Mouse (Mus musculus) layer of hippocampus, adult 2 months (tissue): ENCODE measurements around the gene Ogfod3. TPM values are rescaled to one million over a fixed set of nuclear protein-coding genes. Genes with fewer than 3 reads are reported as not detected.

Experiments used
- DNase-seq, 2 experiments: peaks; one replicate each; pipeline ENCODE4 v3.0.0; 2022; ENCODE audit warnings: low spot score in 2 of 2
- H3K27ac ChIP-seq: fragments of 200-600 bp; 2 replicates; pipeline ENCODE4 v1.8.1; 2022
- H3K4me3 ChIP-seq: fragments of 200-600 bp; 2 replicates; pipeline ENCODE4 v1.8.1; 2022; ENCODE audit warnings: mild to moderate bottlenecking
- CTCF ChIP-seq: fragments of 200-600 bp; conservative IDR thresholded peaks from 2 replicates; pipeline ENCODE4 v1.8.1; 2022; ENCODE audit warnings: antibody characterized with exemption, mild to moderate bottlenecking, moderate library complexity
- total RNA-seq, 2 experiments: library from RNA; stranded (reverse); gene quantifications; 2 replicates each; pipeline ENCODE4 v1.2.3; 2021

Ogfod3 gene
- total RNA-seq, 2 experiments from 2014 or later: 6.7 to 7.7 TPM

DNA sequence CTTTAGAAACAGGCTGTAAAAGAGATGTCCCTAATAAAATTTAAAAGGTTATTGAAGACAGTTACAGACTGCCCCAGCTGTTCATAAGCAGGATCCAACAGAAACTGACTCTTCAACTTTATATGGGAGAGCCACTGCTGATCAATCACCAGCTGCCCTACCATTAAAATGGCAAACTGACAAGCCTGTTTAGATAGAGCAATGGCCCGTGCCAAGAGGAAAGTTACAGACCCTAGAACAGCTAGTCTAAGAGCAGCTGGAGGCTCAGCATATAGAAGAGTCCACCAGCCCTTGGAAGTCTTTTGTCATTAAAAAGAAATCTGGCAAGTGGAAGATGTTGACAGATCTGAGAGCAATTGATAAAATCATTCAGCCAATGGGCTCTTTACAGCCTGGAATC is 69.9 kb downstream of the Ogfod3 start:
- Histone ChIP-seq H3K27ac (no peak overlapping the region), H3K4me3 (no peak overlapping the region)
- DNase-seq: no peak
- no peak for TF ChIP-seq CTCF

DNA sequence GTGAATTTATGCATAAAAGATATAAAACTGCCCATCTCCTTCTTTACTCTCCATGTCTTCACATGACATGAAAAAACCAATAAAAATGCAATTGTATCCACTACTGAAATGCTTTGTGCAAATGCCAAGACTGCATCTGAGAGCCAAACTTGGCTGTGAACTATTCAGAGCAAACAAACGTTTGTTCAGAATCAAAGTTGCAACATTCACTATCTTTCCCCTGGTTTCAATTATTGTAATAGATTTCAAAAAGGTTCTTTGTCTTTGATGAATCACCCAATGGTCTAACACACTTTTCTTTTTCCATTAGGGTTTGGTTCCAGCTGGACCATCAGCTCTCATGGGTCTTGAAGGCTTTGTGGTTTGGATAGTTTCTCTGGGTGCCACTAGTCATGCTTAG is 74.9 kb downstream of the Ogfod3 start:
- H3K27ac ChIP-seq: no peak overlapping the region
- no peak for TF ChIP-seq CTCF
- no peak for DNase-seq
- no peak overlapping the region for H3K4me3 ChIP-seq

Other genes starting within 250 kb of the Ogfod3 start
- 100 to 1,000 TPM; 133 to 136 TPM for gene Csnk1d, start 213.4 kb downstream of the Ogfod3 start, total RNA-seq
- gene Cd7, start 165.3 kb downstream of the Ogfod3 start, total RNA-seq: not detected
- gene Sectm1b, start 141.1 kb downstream of the Ogfod3 start, total RNA-seq: not detected
- not detected for gene Sectm1a, start 123.5 kb downstream of the Ogfod3 start, total RNA-seq
- gene Tex19.2, start 86.0 kb downstream of the Ogfod3 start, total RNA-seq: not detected
- gene Tex19.1, start 58.6 kb downstream of the Ogfod3 start, total RNA-seq: not detected
- under 1 TPM in 1 of 2 experiments, not detected in 1; 0.27 TPM for gene Uts2r, start 44.4 kb downstream of the Ogfod3 start, total RNA-seq
- gene Hexdc, start 278 bp downstream of the Ogfod3 start, total RNA-seq: 10 to 100 TPM; 19.3 to 26.3 TPM
- 10 to 100 TPM; 20.5 to 21.4 TPM for gene Cybc1, start 24.6 kb upstream of the Ogfod3 start, total RNA-seq
- gene Narf, start 32.5 kb upstream of the Ogfod3 start, total RNA-seq: 10 to 100 TPM; 42.4 to 48.1 TPM
- gene Foxk2, start 55.3 kb upstream of the Ogfod3 start, total RNA-seq: 10 to 100 TPM; 69.1 to 76.5 TPM
- gene Wdr45b, start 149.7 kb upstream of the Ogfod3 start, total RNA-seq: 10 to 100 TPM; 71.0 to 71.5 TPM
- gene Rab40b, start 183.5 kb upstream of the Ogfod3 start, total RNA-seq: 10 to 100 TPM; 64.8 to 69.4 TPM
- gene Fn3krp, start 216.7 kb upstream of the Ogfod3 start, total RNA-seq: 10 to 100 TPM; 52.9 to 55.4 TPM
- gene Fn3k, start 230.2 kb upstream of the Ogfod3 start, total RNA-seq: 10 to 100 TPM; 40.7 to 43.5 TPM
- gene Tbcd, start 247.2 kb upstream of the Ogfod3 start, total RNA-seq: 10 to 100 TPM; 39.5 to 40.3 TPM